ENCODE assay signal across 18 mouse cellular contexts in the genomic region with DNA sequence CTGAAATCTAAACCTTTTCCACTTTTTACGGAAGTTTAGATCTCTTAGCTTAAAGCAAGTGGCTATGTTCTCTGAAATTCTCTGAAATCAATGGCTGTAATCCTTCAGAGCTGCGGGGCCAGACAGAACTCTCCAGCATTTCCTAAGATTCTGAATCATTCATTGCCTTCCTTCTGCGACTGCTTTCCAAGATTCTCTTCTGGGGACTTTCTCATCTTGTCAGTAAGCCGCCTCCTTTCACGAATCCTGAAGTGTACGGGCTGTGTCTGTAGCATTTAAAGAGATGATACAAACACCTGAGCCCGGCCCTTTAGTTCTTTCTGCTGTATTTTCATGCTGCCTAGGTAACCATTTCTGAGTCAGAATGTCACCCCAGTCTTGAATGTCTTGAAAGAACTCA.
A peak's percentile ranks its signal among the peaks of the same experiment; 100 is the strongest.
DNase-seq lines count a peak whose midpoint lies in the region; ATAC-seq lines count a peak whose summit lies in the region.
"Had no signal": no experiment of that assay in that cellular context is flagged by ENCODE, and none has a peak within 500 bp of the region (broad histone marks: within the 10 kb centered on the region; RNA-seq: fewer than 3 reads in every experiment).

No protein-coding gene starts in this region.

- no peaks in the 10 kb centered on the region for H3K9me3 ChIP-seq in midbrain, embryonic 13.5 days
- H3K9me3 ChIP-seq: embryonic facial prominence, embryonic 10.5 days; embryonic facial prominence, embryonic 12.5 days; forebrain, embryonic 13.5 days; forebrain, embryonic 15.5 days had no signal

- no peaks in the 10 kb centered on the region for H3K27me3 ChIP-seq in midbrain, embryonic 13.5 days
- H3K27me3 ChIP-seq: embryonic facial prominence, embryonic 12.5 days; forebrain, embryonic 13.5 days; forebrain, embryonic 15.5 days had no signal

- WGBS in midbrain, embryonic 13.5 days = 88% methylated on average over 7 of the region's 7 CpGs

- peak; percentile 12 for DNase-seq in layer of hippocampus, adult 9-11 months
- DNase-seq in layer of hippocampus, postnatal 14 days (ENCODE audit: low spot score in 2 of 2) = no peak
- DNase-seq in right cerebral cortex, adult 18-20 months = peak; percentile 9
- DNase-seq in right cerebral cortex, postnatal 4 days = no peak
- DNase-seq: adrenal gland, adult 2 months; adrenal gland, postnatal 10 days; adrenal gland, postnatal 25 days; cerebellum, adult 11-12 months; cerebellum, adult 2 months; cerebellum, adult 9-10 months; cerebellum, postnatal 10 days; cerebellum, postnatal 25 days; forebrain, postnatal 0 days had no signal

- no peak overlapping the region for H3K9ac ChIP-seq in midbrain, embryonic 13.5 days (replicated peaks)
- H3K9ac ChIP-seq: embryonic facial prominence, embryonic 12.5 days; forebrain, embryonic 13.5 days; forebrain, embryonic 15.5 days; forebrain, postnatal 0 days had no signal

- no peaks in the 10 kb centered on the region for H3K4me1 ChIP-seq in midbrain, embryonic 13.5 days (replicated peaks)
- H3K4me1 ChIP-seq: embryonic facial prominence, embryonic 10.5 days; embryonic facial prominence, embryonic 12.5 days; forebrain, embryonic 13.5 days; forebrain, embryonic 15.5 days had no signal

- ATAC-seq in midbrain, embryonic 13.5 days = no peak
- ATAC-seq: forebrain, embryonic 13.5 days; forebrain, embryonic 15.5 days; forebrain, postnatal 0 days had no signal

- H3K4me3 ChIP-seq in midbrain, embryonic 13.5 days (replicated peaks) = no peak overlapping the region
- H3K4me3 ChIP-seq: embryonic facial prominence, embryonic 10.5 days; embryonic facial prominence, embryonic 12.5 days; forebrain, embryonic 13.5 days; forebrain, embryonic 15.5 days had no signal

- no peak overlapping the region for H3K27ac ChIP-seq in midbrain, embryonic 13.5 days
- H3K27ac ChIP-seq: embryonic facial prominence, embryonic 10.5 days; embryonic facial prominence, embryonic 12.5 days; forebrain, embryonic 13.5 days; forebrain, embryonic 15.5 days had no signal

- H3K36me3 ChIP-seq in midbrain, embryonic 13.5 days = no peaks in the 10 kb centered on the region
- H3K36me3 ChIP-seq: embryonic facial prominence, embryonic 10.5 days; embryonic facial prominence, embryonic 12.5 days; forebrain, embryonic 15.5 days had no signal

- H3K4me2 ChIP-seq in midbrain, embryonic 13.5 days (replicated peaks) = no peak overlapping the region
- H3K4me2 ChIP-seq: embryonic facial prominence, embryonic 12.5 days; forebrain, embryonic 13.5 days; forebrain, embryonic 15.5 days had no signal

Comparison
In these comparisons a context has a peak if more than half of its experiments do, and no peak if none do; other contexts are left out.
1. DNase-seq: peak in layer of hippocampus, adult 9-11 months (single experiment) and right cerebral cortex, adult 18-20 months (single experiment); none in layer of hippocampus, postnatal 14 days (0 of 2) and right cerebral cortex, postnatal 4 days (single experiment).